Mouse (Mus musculus) Patski (cell line): ENCODE data around the gene Ermp1. TPM values are rescaled to one million over a fixed set of nuclear protein-coding genes. Genes with fewer than 3 reads are reported as not detected.

Experiments used
- ATAC-seq: fragments of 100-300 bp; one replicate; pipeline ENCODE4 v1.8.0; 2021
- CTCF ChIA-PET: fragments of 350-600 bp; sonication (Branson Sonifier 250); formaldehyde crosslinking; loops from one replicate; lab custom pipeline; 2022; ENCODE audit warnings: inconsistent platforms; lab: Charles Lee
- POLR2A ChIA-PET: fragments of 350-600 bp; sonication (Branson Sonifier 250); formaldehyde crosslinking; loops from one replicate; lab custom pipeline; 2022; ENCODE audit warnings: antibody characterized with exemption, inconsistent platforms; lab: Charles Lee
- DNase-seq: peaks from one replicate; pipeline ENCODE4 v3.0.0-alpha.2; 2011; ENCODE audit warnings: low read depth, low spot score
- H3K27me3 ChIP-seq: fragments of 371-371 bp; one replicate; pipeline ENCODE4 v1.5.1; 2021
- CTCF ChIP-seq: fragments of 100-300 bp; IDR thresholded peaks from one replicate; pipeline ENCODE4 v1.5.1; 2021
- in situ Hi-C: fragments of 300-500 bp; cut with MboI; formaldehyde crosslinking; loops from 3 replicates; pipeline ENCODE4 v1.11.1; 2018; ENCODE audit warnings: low pct_unique_long_range_greater_than_20kb, mixed read lengths
- polyA plus RNA-seq: library from polyadenylated mRNA; unstranded; gene quantifications from one replicate; pipeline ENCODE4 v1.2.3, GENCODE M21; 2021

The Ermp1 gene
- polyA plus RNA-seq, 1 experiment from 2014 or later, result 94.4 TPM

GRCm38 (mm10) chr19:29563258-29563779 is 84.9 kb downstream of the Ermp1 start:
- peak; percentile 83 for TF ChIP-seq CTCF
- no peaks in the 10 kb centered on the region for H3K27me3 ChIP-seq
- ChIA-PET POLR2A (no interaction called here), CTCF (interaction anchor here (0.7 to 3.1 kb wide), 9 partner anchors 10 to 196 kb away, joined by 3 to 12 read pairs (median 3); partner anchors contain the start of genes Cd274 and Plgrkt)
- DNase-seq (peak; percentile 12), ATAC-seq (peak; percentile 44)
- in situ Hi-C loops, result no loop called here

DNA sequence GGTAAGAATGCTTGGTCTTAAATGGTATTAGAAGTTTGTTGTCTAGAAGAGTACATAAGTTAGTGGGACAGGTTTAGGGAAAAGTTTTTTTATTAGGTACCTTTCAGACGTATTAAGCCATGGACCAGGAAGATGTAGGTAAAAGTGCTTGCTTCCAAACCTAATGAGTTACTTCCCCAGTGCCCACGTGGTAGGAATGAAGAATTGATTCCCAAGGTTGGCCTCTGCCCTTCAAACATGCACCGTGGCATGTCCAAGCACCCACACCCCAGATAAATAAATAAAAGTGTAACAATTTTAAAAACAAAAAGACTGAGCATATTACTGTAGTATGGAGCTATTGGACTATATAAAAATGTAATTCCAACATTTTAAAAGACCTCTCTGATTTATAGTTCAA is 85.6 kb downstream of the Ermp1 start:
- ChIA-PET POLR2A (no interaction called here), CTCF (interaction anchor here (0.7 to 3.1 kb wide), 9 partner anchors 10 to 207 kb away, joined by 3 to 12 read pairs (median 3); partner anchors contain the start of genes Cd274 and Plgrkt)
- DNase-seq, result no peak
- no peak for TF ChIP-seq CTCF
- no peaks in the 10 kb centered on the region for H3K27me3 ChIP-seq
- no peak for ATAC-seq
- in situ Hi-C loops, result no loop called here

GRCm38 (mm10) chr19:29562166-29562565 is 86.0 kb downstream of the Ermp1 start:
- in situ Hi-C loops, result no loop called here
- ChIA-PET CTCF (interaction anchor here (0.8 to 3.1 kb wide), 4 partner anchors 10 to 206 kb away, joined by 3 to 12 read pairs (median 4); no protein-coding TSS in a partner anchor), POLR2A (no interaction called here)
- TF ChIP-seq CTCF, result no peak
- ATAC-seq (no peak), DNase-seq (no peak)
- H3K27me3 ChIP-seq, result no peaks in the 10 kb centered on the region

Other genes starting within 250 kb of the Ermp1 start
- gene Pdcd1lg2, start 237.5 kb downstream of the Ermp1 start, polyA plus RNA-seq, result 0.26 TPM
- gene Ric1, start 126.1 kb downstream of the Ermp1 start, polyA plus RNA-seq, result 28.8 TPM
- 0.31 TPM for gene Mlana, start 49.4 kb upstream of the Ermp1 start, polyA plus RNA-seq
- 27.8 TPM for gene 9930021J03Rik, start 157.6 kb upstream of the Ermp1 start, polyA plus RNA-seq
- gene Ranbp6, start 164.6 kb upstream of the Ermp1 start, polyA plus RNA-seq, result 16.1 TPM